Mouse (Mus musculus) layer of hippocampus, postnatal 25 days (tissue): ENCODE results near the gene Phactr1. TPM values are rescaled to one million over a fixed set of nuclear protein-coding genes. Genes with fewer than 3 reads are reported as not detected.
A peak's percentile ranks its signal among the peaks of the same experiment; 100 is the strongest.
"Not testable (repeated sequence)": the region's sequence is repeated elsewhere in the genome, so short reads cannot be mapped to it uniquely, and the experiment has no call there.

Source experiments
- DNase-seq, 2 experiments: peaks; one replicate each; pipeline ENCODE4 v3.0.0; 2022; ENCODE audit warnings: mixed read lengths in 2 of 2, low spot score in 1 of 2; ENCODE audit errors: extremely low spot score in 1 of 2
- total RNA-seq, 2 experiments: library from RNA; stranded (reverse); gene quantifications; 2 replicates each; pipeline ENCODE4 v1.2.3; 2021

Phactr1 gene
- total RNA-seq, 2 experiments from 2014 or later = 306 to 307 TPM

GRCm38 (mm10) chr13:42916194-42917033 is 236.0 kb downstream of the Phactr1 start:
- peak; percentile 51 to 55 for DNase-seq

- peak; percentile 56 to 63 for DNase-seq
Measured at GRCm38 (mm10) chr13:42917251-42917650, 236.8 kb downstream of the Phactr1 start.

- no peak for DNase-seq
Measured at GRCm38 (mm10) chr13:42920062-42920461, 239.6 kb downstream of the Phactr1 start.

GRCm38 (mm10) chr13:42921769-42922450 is 241.5 kb downstream of the Phactr1 start:
- DNase-seq = no peak

GRCm38 (mm10) chr13:42927778-42928177 is 247.4 kb downstream of the Phactr1 start:
- no peak for DNase-seq

GRCm38 (mm10) chr13:42929529-42930235 is 249.3 kb downstream of the Phactr1 start:
- DNase-seq = no peak

GRCm38 (mm10) chr13:42932046-42932445 is 251.6 kb downstream of the Phactr1 start:
- no peak for DNase-seq

- no peak for DNase-seq
Measured at GRCm38 (mm10) chr13:42934538-42935126, 254.2 kb downstream of the Phactr1 start.

- DNase-seq = no peak
Measured at GRCm38 (mm10) chr13:42937871-42938270, 257.4 kb downstream of the Phactr1 start.

GRCm38 (mm10) chr13:42938346-42938745 is 257.9 kb downstream of the Phactr1 start:
- no peak for DNase-seq

- no peak for DNase-seq
Measured at GRCm38 (mm10) chr13:42940271-42940670, 259.8 kb downstream of the Phactr1 start.

GRCm38 (mm10) chr13:42944106-42944505 is 263.7 kb downstream of the Phactr1 start:
- no peak for DNase-seq

- not testable (repeated sequence) for DNase-seq
Measured at GRCm38 (mm10) chr13:42945201-42945600, 264.8 kb downstream of the Phactr1 start.

GRCm38 (mm10) chr13:42948717-42949265 is 268.4 kb downstream of the Phactr1 start:
- no peak for DNase-seq

GRCm38 (mm10) chr13:42949336-42949735 is 268.9 kb downstream of the Phactr1 start:
- DNase-seq = no peak

- no peak for DNase-seq
Measured at GRCm38 (mm10) chr13:42950056-42950455, 269.6 kb downstream of the Phactr1 start.

- DNase-seq = no peak
Measured at GRCm38 (mm10) chr13:42952037-42952721, 271.8 kb downstream of the Phactr1 start.

- no peak for DNase-seq
Measured at GRCm38 (mm10) chr13:42953071-42953470, 272.6 kb downstream of the Phactr1 start.

GRCm38 (mm10) chr13:42954116-42954515 is 273.7 kb downstream of the Phactr1 start:
- no peak for DNase-seq

- DNase-seq = no peak
Measured at GRCm38 (mm10) chr13:42956327-42956726, 275.9 kb downstream of the Phactr1 start.
